Mouse (Mus musculus): ENCODE measurements around the gene Traf3ip1. TPM values are rescaled to one million over a fixed set of nuclear protein-coding genes. Genes with fewer than 3 reads are reported as not detected.
A peak's percentile ranks its signal among the peaks of the same experiment; 100 is the strongest.
"Not testable (repeated sequence)": the region's sequence is repeated elsewhere in the genome, so short reads cannot be mapped to it uniquely, and the experiment has no call there.

The Traf3ip1 gene
- total RNA-seq, 4 experiments from 2014 or later = 12.5 to 15.3 (median 13.9) TPM

DNA sequence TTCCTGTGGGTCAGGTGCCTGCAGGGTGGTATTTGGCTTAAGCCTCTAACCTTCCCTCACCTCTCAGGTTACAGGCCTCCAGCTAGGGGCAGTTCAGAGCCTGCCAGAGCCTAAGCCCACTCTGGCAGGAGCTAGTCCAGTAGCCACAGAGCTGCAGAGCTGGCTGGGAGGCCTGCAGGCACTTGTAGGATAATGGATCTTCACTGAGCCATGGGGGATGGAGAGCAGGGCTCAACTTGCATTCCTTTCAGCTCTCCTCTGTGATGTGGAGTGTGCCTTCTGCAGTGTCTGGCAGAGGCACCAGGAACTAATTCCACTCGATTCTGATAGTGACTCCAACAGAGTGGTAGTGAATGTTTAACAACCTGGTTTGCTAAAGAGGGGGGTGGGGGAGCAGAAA lies 29.2 kb upstream of the Traf3ip1 start:
- DNase-seq (ENCODE audit: low spot score in 2 of 2) = no peak

DNA sequence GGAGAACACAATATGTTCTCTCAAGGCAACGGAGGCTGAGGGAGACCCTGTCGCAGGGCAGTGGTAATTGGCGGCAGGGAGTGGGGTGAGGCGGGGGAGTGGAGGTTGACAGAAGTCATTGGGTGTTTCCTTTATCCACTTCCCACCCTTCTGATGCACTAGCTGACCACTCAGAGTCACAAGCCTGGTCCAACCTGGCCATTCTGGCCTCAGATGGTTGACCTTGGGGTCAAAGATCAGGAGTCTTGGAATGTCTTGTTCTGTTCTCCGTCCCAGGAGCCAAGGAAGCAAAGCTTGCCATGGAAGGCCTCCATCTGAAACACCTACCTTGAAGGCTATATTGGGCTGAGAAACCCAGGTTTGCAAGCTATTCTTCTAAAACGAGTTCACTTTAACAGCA lies 28.3 kb upstream of the Traf3ip1 start:
- no peak for DNase-seq (ENCODE audit: low spot score in 2 of 2)

DNA sequence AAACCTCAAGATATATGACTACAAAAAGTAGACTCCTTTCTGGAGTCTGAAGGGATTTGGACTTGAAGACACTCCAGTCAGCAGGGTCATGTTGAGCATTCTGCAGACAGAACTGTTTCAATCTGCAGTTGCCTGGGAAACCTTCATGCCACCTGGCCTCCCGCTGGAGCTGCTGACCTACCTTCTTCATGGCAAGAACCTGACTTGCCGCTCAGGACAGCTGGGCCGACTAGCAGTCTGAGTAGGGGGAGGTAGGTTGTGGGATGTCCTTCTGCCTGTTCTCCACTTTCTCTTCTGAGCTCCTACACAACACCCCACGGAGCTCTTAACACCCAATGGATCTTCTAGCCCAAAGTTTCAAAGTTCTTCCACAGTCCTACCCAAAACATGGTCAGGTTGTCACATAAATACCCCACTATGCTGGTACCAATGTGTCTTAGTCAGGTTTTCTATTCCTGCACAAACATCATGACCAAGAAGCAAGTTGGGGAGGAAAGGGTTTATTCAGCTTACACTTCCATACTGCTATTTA lies 24.5 kb upstream of the Traf3ip1 start:
- no peak for DNase-seq (ENCODE audit: low spot score in 2 of 2)

DNA sequence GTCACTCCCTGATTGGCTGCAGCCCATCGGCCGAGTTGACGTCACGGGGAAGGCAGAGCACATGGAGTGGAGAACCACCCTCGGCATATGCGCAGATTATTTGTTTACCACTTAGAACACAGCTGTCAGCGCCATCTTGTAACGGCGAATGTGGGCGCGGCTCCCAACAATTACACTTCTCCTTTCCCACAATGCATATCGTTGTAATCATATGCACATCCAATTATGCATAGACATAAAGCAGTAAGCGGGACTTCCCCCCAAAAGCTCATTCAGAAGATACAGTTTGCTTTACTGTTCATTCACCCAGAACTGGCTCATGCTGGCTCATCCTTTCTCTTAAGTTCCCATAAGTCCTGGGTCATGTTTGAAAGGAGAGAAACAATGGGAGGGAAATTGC lies 16.3 kb upstream of the Traf3ip1 start:
- not testable (repeated sequence) for DNase-seq (ENCODE audit: low spot score in 2 of 2)

DNA sequence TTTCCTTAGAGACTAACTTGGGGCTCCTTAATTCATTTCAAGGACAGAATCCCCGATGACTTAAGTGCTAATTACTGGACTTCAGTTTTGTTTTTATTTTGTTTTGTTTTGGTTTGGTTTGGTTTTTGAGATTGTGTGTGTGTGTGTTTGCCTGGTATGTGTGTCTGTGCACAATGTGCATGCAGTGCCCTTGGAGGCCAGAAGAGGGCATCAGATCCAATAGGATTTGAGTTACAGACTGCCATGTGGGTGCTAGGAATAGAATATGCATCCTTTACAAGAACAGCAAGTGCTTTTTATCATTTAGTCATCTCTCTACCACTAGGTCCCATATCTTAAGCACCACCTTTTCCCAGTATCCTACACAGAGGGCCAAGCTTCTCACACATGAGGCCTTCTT lies 15.5 kb upstream of the Traf3ip1 start:
- DNase-seq (ENCODE audit: low spot score in 2 of 2) = no peak

DNA sequence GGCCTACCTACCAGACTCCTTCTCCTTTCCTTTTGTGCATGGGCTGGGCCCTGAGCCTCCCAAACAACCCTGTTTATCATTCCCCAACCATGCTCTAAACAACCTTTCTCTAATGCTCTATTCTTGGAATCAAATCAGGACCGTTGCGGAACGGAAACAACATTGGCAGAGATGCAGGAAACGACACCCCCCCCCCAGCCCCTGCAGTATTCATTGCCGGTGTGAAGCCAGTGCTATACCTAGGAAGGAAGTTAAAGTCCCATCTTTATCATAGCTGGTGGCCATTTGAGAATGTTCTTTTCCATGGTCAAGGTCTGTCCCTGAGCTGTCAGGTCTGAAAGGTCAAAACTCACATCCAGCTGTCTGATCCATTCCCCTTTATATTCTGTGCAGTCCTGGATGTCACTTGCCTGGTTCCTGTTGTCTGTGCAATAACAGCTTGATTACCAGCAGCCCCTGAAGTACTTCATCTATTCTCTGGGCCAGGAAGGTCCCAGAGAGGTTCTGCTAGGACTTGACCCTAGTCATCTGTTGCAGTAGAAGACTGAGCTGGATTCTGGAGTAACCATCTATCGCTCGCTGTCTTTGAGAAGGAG lies 11.7 kb upstream of the Traf3ip1 start:
- no peak for DNase-seq (ENCODE audit: low spot score in 2 of 2)

DNA sequence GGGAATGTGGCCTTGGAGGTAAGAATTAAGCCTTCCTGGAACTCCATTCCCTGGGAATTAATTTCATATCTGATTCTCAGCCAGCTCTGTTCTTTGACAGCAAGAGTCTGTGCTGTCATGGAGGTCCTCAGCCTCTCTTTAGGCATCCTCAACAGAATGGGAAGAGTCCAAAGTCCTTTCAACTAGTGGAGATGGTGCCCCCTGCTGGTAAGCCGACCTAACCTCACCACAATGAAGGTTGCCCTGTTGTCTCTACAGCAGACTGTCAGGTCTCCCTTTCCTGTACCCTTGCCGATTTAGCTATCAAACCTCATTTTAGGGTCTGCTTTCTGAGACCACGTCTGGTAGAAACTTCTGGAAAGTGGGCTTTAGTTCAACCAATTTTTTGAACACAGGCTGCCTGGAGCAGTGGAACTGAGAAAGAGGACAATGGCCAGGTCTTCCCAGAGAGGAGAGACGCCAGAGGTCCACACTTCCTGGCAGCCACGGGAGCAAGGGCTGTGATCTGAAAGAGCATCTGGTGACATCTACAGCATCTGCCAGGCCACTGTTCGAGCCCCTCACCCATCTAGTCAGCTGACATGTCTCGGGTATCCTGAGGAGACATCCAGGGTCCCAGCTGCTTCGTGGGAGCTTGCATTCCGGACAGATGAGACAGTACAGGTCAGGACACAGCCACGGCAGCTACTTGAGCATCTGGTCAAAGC lies 11.0 kb upstream of the Traf3ip1 start:
- peak; percentile 33 to 64 for DNase-seq (ENCODE audit: low spot score in 2 of 2)

DNA sequence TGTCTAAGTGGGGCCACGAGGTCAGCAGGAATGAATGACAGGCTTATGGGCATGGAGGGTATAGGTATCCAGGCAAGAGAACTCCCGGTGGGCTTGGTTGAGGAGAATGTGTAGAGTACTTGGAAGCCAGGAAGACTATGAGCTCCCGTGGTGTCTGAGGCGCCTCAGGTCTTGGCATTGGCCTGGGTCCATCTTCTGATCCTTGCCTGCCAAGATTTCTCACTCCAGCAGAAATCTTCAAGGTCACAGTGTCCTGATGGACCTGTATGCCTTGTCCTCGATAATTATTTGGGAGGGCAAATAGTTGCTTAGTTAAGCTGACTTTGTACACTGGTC lies 10.5 kb upstream of the Traf3ip1 start:
- no peak for DNase-seq (ENCODE audit: low spot score in 2 of 2)

DNA sequence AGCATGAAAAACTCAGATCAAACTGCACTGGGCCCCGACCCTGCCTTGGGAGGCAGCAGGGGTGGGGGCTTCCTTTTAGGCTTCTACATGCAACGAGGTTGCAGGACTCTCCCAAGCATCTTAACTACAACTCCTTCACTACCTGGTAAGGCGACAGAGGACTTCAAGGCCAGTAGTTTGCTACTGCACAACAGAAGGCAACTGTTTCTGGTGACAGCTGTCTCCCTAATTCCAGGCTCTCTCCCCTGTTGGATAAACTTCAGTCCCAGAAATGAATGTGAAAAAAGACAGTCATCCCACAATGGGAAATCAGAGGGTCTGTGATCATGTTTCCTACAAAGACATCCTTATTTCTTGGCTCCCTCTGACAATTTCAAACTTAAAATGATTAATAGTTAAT lies 9.0 kb upstream of the Traf3ip1 start:
- DNase-seq (ENCODE audit: low spot score in 2 of 2) = no peak

DNA sequence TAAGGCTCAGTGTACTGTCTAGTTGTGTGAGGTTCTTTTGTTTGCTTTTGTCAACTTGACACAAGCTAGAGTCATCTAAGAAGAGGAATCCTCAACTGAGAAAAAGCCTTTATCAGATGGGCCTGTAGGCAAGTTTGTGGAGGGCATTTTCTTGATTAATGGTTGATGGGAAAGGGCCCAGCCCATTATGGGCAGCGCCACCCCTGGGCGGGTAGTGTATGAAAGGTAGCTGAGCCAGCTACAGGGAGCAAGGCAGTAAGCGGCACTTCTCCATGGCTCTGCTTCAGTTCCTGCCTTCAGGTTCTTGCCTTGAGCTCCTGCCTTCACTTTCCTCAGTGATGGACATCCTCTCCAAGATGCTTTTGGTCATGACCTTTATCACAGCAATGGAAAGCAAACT lies 8.3 kb upstream of the Traf3ip1 start:
- no peak for DNase-seq (ENCODE audit: low spot score in 2 of 2)

DNA sequence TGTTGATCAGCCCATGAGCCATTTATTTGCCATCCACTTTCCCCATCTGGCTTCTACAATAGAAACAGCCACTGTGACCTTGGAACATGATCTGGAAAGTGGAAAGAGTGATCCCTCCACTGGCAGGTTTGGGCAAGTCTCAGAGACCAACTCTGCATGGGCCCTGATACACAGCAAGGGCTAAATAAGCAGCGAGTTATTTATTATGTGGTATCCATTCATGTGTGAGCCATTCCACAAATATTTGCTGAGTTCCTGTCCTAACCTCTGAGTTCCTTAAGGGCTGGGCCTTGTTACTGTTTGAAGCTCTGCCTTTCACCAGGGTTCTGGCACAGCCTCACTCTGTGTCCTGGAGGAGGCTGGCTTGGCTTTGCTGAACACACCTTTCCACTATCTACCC lies 4.1 kb upstream of the Traf3ip1 start:
- DNase-seq (ENCODE audit: low spot score in 2 of 2) = no peak

DNA sequence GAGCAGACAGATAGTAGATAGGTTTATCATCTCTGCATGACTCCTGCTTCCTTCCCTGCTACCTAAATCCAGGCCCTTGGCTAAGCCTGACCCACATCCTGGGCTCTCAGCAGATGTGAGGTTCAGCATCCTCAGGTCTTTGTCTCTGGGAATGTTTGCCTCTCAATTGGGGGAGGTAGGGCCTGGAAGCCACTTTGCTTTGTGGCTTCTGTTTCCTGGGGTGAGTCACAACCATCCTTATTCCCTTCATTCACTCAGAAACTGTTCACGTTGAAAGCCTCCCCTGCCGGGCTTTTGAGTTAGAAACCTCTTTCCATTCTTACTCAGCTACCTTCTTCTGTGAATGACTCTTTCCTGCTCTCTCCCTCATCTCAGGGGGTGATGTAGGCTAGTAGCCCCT lies 1.7 kb upstream of the Traf3ip1 start:
- no peak for DNase-seq (ENCODE audit: low spot score in 2 of 2)

DNA sequence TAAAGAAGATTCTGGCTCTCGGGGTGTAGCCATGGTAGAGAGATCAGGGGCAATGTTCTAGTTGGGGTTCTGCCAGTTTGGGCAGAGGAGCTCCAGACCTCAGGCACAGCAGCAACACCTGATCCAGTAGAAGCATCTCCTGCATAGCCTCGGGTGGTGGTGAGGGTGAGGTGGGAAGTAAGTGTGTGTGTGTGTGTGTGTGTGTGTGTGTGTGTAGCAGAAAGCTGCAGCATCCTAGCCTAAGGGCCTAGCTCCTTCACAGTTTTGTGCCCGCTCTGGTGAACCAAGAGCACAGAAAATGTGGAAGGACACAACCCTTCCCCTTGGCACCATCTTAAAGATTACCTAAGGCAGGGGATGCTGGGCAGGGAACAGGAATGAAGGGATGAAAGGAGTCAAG lies 509 bp upstream of the Traf3ip1 start:
- DNase-seq (ENCODE audit: low spot score in 2 of 2) = no peak

DNA sequence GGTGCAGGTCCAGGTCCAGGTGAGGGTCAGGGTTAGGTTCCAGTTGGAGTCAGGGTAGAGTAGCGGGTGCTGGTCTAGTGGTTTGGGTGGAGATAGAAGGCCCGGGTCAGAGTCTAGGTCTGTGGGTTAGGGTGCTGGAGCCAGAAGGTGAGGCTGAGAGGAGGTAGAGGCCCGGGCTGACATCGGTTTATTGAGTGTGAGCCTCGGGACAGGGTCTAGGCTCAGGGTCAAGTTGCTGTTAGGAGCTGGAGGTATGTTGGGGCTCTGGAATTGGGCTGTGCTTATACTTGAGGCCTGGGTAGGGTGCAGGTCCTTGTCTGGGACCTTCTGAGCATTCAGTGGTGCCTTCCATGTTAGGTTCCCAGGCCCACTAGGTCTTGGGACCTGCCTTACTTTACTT lies 874 bp downstream of the Traf3ip1 start:
- DNase-seq (ENCODE audit: low spot score in 2 of 2) = no peak

DNA sequence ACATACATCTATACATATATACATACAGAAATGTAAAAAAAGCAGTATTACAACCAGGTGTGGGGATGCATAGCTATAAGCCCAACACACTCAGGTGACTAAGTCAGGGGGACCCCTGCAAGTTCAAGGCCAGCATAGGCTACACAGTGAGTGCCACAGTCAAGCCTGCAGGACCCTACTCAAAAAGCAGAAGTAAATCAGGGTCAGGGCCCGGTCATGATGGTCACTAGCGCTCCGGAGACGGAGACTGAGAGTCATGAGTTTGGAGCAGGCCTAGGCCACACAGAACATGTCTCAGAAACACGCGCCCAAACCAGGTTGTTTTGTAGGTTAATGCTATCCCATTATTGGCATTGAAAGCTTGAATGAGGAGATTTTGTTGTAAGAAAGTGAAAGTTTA lies 4.1 kb downstream of the Traf3ip1 start:
- no peak for DNase-seq (ENCODE audit: low spot score in 2 of 2)

DNA sequence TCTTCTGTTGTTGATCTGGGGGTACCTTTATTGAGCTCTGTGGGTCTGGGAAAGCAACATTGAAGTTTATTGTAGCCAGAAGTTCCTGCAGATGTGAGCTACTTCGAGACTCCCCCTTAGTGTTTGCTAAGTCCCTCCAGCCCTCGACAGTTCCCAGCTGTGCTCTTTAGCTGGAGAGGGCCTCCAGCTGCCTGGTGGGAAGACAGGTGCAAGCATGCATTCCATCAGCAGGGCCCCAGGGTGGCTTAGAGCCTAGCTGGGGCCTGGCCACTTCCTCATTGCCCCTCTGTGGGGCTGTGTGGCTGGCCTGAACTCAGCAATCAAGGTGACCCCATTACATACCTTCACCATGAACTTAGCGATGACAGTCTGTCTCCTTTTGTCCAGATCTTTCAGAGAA lies 10.2 kb downstream of the Traf3ip1 start:
- DNase-seq (ENCODE audit: low spot score in 2 of 2) = no peak

DNA sequence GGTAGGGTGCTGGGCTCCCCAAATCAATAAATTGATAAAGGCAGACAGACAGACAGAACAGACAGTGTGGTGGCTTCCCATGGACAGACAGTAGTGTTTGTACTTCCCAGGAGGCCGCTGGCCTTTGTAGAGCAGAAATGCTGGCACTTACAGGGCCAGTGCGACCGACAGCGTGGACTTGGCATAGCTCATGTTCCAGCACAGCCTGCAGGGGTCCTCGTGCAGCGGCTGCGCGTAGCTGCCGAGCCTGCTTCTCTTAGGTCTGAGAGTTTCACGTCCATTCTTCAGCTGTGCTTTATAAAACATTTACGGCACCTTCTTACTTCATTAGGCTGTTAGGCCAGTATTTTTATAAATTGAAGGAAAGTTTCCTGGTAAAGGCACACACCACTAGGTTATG lies 20.5 kb downstream of the Traf3ip1 start:
- no peak for DNase-seq (ENCODE audit: low spot score in 2 of 2)

DNA sequence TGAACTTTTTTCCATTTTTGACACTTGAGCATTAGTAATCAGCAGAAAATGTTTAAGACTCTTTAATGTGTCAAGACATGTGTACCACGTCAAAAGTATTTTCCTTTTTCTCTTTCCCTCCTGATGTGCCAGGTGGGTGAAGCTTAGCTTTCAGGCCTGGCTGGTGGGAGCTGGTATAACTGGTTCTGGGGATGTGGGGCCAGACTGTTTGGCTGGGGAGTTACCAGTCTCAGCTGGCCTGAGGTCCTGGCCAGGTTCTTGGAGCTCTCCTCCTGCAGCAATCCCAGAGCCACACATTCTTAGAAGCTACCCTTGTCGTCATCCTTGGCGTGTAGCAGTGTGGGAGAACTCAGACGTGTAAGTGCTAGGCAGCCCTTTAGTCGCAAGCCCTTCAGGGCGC lies 21.2 kb downstream of the Traf3ip1 start:
- DNase-seq (ENCODE audit: low spot score in 2 of 2) = no peak

DNA sequence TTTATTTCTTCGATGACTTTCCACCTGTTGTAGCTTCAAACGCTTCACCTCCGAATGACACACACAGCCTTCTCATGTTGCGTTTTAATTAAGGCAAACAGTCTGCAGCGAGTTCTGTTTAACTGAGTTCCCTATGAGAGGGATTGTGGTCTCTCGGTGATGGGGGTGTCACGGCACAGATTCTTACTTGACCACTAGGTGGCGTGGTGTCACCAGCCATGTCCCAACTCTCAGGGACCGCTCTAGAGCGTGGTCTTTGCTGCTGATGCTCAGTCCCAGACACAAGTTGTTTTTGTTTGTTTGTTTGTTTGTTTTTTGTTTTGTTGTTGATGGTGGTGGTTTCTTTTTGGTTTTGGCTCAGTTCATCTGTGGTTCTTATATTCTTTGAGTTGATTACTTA lies 29.3 kb downstream of the Traf3ip1 start:
- peak in 1 of 2 experiments; percentile 15 for DNase-seq (ENCODE audit: low spot score in 2 of 2)

DNA sequence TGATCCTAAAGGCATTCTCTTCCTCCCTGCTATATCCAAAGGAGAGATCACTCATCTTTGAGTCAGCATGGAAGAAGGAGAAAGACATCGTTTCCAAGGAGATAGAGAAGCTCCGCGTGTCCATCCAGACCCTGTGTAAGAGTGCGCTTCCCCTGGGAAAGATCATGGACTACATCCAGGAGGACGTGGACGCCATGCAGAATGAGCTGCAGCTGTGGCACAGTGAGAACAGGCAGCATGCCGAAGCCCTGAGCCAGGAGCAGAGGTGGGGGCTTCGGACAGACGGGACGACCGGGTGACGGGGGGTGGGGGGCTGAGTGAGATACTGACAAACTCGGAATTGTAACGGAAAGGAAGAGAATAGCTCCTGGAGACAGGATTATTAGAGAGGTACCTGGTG lies 31.4 kb downstream of the Traf3ip1 start:
- no peak for DNase-seq (ENCODE audit: low spot score in 2 of 2)

DNA sequence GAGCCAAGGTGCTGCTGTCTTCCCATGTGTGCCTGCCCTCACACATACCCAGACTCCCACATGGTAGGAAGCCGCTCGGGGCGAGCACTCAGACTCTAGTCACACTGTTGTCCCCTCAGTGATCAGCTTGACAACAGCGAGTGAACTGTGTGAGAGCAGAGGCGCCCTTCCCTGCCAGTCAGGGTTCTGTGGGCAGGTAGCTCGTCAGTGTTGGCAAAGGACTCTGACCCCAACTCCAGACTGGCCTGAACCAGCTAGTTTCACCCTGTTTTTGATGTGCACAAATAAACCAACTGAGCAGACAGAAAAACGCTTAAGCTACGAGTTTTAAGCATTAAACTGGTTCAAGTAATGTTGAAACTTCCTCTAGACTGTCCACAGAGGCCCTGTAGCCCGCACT lies 35.7 kb downstream of the Traf3ip1 start:
- DNase-seq (ENCODE audit: low spot score in 2 of 2) = no peak

DNA sequence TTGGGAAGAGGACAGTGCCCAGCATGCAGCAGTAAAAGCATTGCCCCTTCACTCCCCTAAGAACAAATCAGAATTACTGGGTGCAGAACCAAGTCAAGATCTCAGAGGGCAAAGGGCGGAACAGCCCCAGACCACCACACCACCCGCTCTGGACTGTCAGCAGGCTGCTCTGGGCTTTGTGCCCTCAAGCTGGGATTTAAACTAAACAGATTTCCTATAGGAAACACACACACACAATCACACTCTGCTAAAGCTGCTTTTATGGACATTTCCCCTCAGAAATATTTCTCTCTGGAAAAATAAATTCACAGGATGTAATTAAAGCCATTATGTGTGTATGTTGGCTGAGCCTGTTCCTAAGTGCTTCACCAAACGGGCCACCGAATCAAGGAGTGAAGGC lies 37.8 kb downstream of the Traf3ip1 start:
- DNase-seq (ENCODE audit: low spot score in 2 of 2) = no peak

DNA sequence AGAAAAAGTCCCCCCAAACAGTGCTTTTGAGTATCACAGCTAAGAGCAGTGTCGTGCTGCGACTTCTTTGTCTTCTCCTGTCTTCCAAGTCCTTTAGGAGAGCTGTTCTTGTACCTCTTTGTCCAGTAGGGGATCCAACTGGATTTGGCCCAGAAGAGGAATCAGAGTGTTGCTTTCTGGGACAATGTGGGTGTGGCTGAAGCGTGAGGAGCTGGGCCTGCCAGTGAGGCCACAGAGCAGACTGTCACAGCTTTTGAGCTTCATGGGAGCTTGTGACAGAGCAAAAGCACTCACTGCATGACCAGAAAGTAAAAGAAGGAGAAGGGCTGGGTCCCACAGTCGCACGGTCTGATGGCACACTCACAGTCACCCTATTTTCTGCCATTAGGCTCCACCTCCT lies 38.4 kb downstream of the Traf3ip1 start:
- DNase-seq (ENCODE audit: low spot score in 2 of 2) = no peak

Data from left cerebral cortex, adult 8-10 months (tissue).